Mouse (Mus musculus): ENCODE data around the gene Krt14.
"Not testable (repeated sequence)": the region's sequence is repeated elsewhere in the genome, so short reads cannot be mapped to it uniquely, and the experiment has no call there.

Krt14 gene

GRCm38 (mm10) chr11:100207498-100207897, at the start of gene Krt14:
Gene Krt14, minus strand, starts transcription at chr11:100207548.
- peak; percentile 55 for DNase-seq (ENCODE audit: low read depth)

- no peak for DNase-seq (ENCODE audit: low read depth)
These were observed 48.2 kb upstream of the Krt14 start for GRCm38 (mm10) chr11:100255514-100255913.

GRCm38 (mm10) chr11:100254360-100255090, 47.2 kb upstream of the Krt14 start:
- DNase-seq (ENCODE audit: low read depth): no peak

GRCm38 (mm10) chr11:100248852-100249465, 41.6 kb upstream of the Krt14 start, which contains the start of gene Krt16:
Gene Krt16, minus strand, starts transcription at chr11:100248902.
- DNase-seq (ENCODE audit: low read depth): peak; percentile 14

GRCm38 (mm10) chr11:100246471-100246870, 39.1 kb upstream of the Krt14 start:
- not testable (repeated sequence) for DNase-seq (ENCODE audit: low read depth)

- DNase-seq (ENCODE audit: low read depth): not testable (repeated sequence)
These were observed 32.9 kb upstream of the Krt14 start for GRCm38 (mm10) chr11:100240272-100240671.

- no peak for DNase-seq (ENCODE audit: low read depth)
These were observed 14.4 kb upstream of the Krt14 start for GRCm38 (mm10) chr11:100221741-100222140.

- no peak for DNase-seq (ENCODE audit: low read depth)
These were observed 12.0 kb upstream of the Krt14 start for GRCm38 (mm10) chr11:100219304-100219703.

- no peak for DNase-seq (ENCODE audit: low read depth)
These were observed 1.2 kb upstream of the Krt14 start for GRCm38 (mm10) chr11:100208542-100208941.

GRCm38 (mm10) chr11:100203448-100203847, 3.9 kb downstream of the Krt14 start:
- peak; percentile 83 for DNase-seq (ENCODE audit: low read depth)

- no peak for DNase-seq (ENCODE audit: low read depth)
These were observed 4.4 kb downstream of the Krt14 start for GRCm38 (mm10) chr11:100202906-100203305.

GRCm38 (mm10) chr11:100200104-100200820, 7.1 kb downstream of the Krt14 start:
- DNase-seq (ENCODE audit: low read depth): peak; percentile 60

GRCm38 (mm10) chr11:100198666-100199065, 8.7 kb downstream of the Krt14 start:
- DNase-seq (ENCODE audit: low read depth): peak; percentile 94

GRCm38 (mm10) chr11:100192992-100193391, 14.4 kb downstream of the Krt14 start, which contains the start of gene Krt9:
Gene Krt9, minus strand, starts transcription at chr11:100193246.
- no peak for DNase-seq (ENCODE audit: low read depth)

- no peak for DNase-seq (ENCODE audit: low read depth)
These were observed 15.5 kb downstream of the Krt14 start for GRCm38 (mm10) chr11:100191820-100192219.

- peak; percentile 8 for DNase-seq (ENCODE audit: low read depth)
These were observed 20.6 kb downstream of the Krt14 start for GRCm38 (mm10) chr11:100186736-100187135.

GRCm38 (mm10) chr11:100181725-100182124, 25.6 kb downstream of the Krt14 start:
- DNase-seq (ENCODE audit: low read depth): no peak

- DNase-seq (ENCODE audit: low read depth): no peak
These were observed 28.1 kb downstream of the Krt14 start for GRCm38 (mm10) chr11:100179260-100179659.

GRCm38 (mm10) chr11:100178307-100178706, 29.0 kb downstream of the Krt14 start:
- DNase-seq (ENCODE audit: low read depth): no peak

GRCm38 (mm10) chr11:100176791-100177190, 30.6 kb downstream of the Krt14 start:
- no peak for DNase-seq (ENCODE audit: low read depth)

GRCm38 (mm10) chr11:100168765-100169762, 38.3 kb downstream of the Krt14 start:
- peak; percentile 91 for DNase-seq (ENCODE audit: low read depth)
